Comparison of ENCODE assay signal across 16 mouse cellular contexts in genomic region chr2:148419151-148419550, GRCm38 (mm10). TPM values are rescaled to one million over a fixed set of nuclear protein-coding genes. Genes with fewer than 3 reads are reported as not detected.
"Had no signal": no experiment of that assay in that cellular context is flagged by ENCODE, and none has a peak within 500 bp of the region (broad histone marks: within the 10 kb centered on the region; RNA-seq: fewer than 3 reads in every experiment).

No protein-coding gene starts in this region.

- H3K9me3 ChIP-seq: liver, embryonic 13.5 days; liver, embryonic 15.5 days; megakaryocyte, embryonic 14.5 days; midbrain, embryonic 13.5 days; midbrain, embryonic 15.5 days; neural tube, embryonic 12.5 days had no signal

- H3K4me2 ChIP-seq: liver, embryonic 11.5 days; liver, embryonic 13.5 days; liver, embryonic 15.5 days; midbrain, embryonic 11.5 days; midbrain, embryonic 13.5 days; midbrain, embryonic 15.5 days; neural tube, embryonic 12.5 days had no signal

- H3K4me3 ChIP-seq: liver, embryonic 13.5 days; liver, embryonic 15.5 days; megakaryocyte, embryonic 14.5 days; midbrain, embryonic 13.5 days; midbrain, embryonic 15.5 days; neural tube, embryonic 12.5 days had no signal

- H3K9ac ChIP-seq: liver, embryonic 13.5 days; liver, embryonic 15.5 days; liver, postnatal 0 days; midbrain, embryonic 13.5 days; midbrain, embryonic 15.5 days; neural tube, embryonic 12.5 days had no signal

- H3K4me1 ChIP-seq: liver, embryonic 13.5 days; liver, embryonic 15.5 days; midbrain, embryonic 13.5 days; midbrain, embryonic 15.5 days; neural tube, embryonic 12.5 days had no signal

- ATAC-seq: liver, postnatal 0 days; midbrain, embryonic 13.5 days; midbrain, embryonic 15.5 days had no signal

- H3K36me3 ChIP-seq: liver, embryonic 13.5 days; liver, embryonic 15.5 days; midbrain, embryonic 13.5 days; midbrain, embryonic 15.5 days; neural tube, embryonic 12.5 days had no signal

- DNase-seq: liver; liver, embryonic 13.5 days; liver, postnatal 0 days; right cerebral cortex, postnatal 14 days; thymus, adult 2 months; thymus, postnatal 25 days; thymus, postnatal 4 days had no signal

- H3K27ac ChIP-seq: liver, embryonic 13.5 days; liver, embryonic 15.5 days; macrophage; midbrain, embryonic 13.5 days; midbrain, embryonic 15.5 days; neural tube, embryonic 12.5 days had no signal

- H3K27me3 ChIP-seq: liver, embryonic 13.5 days; liver, embryonic 15.5 days; midbrain, embryonic 13.5 days; midbrain, embryonic 15.5 days; neural tube, embryonic 12.5 days had no signal

RNA-seq across cellular contexts. Expression of gene Sstr4, which starts 24.0 kb away (rescaled TPM):
- polyA plus RNA-seq: liver, embryonic 13.5 days; liver, embryonic 15.5 days; liver, postnatal 0 days; macrophage; testis, adult 2 months had no signal
